Mouse (Mus musculus) cerebellum, adult 18-20 months (tissue): ENCODE data around the gene Car10.
A peak's percentile ranks its signal among the peaks of the same experiment; 100 is the strongest.

Source experiments
- DNase-seq, 2 experiments: peaks; one replicate each; pipeline ENCODE4 v3.0.0; 2021

The Car10 gene

DNA sequence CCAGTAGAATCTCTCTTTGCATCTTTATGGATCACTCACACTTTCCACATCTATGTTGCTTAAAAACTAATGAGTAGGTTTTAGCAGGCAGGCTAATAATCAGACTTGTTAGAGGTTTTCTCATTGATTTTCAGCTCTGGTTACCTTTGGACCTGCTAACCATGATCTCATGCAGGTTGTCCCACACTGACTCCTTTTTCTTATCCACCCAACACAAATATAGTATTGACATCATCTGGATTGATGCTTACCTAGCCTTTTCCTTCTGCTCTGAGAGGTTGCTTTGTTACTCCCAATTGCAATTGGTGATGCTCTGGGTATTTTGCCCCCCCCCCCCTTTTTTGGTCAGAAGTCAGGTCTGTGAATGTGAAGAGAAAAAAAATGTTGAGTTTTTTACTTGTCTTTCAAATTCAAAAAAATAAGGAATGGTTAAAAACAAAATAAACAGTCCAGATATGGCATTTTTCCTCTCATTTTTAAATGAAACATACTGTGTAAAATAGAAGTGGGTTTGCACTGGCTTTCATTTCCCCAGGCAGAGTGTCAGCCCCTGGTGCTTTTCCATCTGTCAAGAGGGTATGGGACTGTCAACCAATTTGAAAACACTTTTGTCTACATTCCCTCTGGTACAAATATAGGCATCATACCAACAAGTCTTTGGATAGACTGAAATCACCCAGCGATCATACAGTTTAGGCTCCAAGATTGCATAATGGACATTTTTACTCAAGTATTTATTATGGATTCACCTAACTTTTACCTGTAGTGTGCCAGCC, 75.9 kb downstream of the Car10 start:
- peak; percentile 82 to 90 for DNase-seq

DNA sequence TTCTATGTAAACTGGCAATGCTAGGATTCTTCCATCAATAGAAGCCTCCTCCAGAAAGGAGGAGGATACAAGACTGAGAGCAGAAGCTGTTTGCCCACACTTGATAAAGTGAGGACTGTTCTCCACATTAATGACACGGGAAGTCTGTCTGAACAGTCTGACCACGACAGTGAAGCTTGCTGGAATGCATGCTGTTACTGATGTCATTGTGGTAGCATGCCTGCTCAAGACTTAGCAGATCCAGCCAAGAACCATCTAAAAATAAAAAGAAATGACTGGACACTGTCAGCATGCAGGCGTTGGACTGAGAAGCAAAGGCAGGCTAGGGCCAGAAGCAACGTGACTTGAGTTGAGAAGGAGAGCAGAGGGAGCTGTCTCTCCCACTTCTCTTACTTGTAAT, 87.6 kb downstream of the Car10 start:
- peak; percentile 69 to 81 for DNase-seq

DNA sequence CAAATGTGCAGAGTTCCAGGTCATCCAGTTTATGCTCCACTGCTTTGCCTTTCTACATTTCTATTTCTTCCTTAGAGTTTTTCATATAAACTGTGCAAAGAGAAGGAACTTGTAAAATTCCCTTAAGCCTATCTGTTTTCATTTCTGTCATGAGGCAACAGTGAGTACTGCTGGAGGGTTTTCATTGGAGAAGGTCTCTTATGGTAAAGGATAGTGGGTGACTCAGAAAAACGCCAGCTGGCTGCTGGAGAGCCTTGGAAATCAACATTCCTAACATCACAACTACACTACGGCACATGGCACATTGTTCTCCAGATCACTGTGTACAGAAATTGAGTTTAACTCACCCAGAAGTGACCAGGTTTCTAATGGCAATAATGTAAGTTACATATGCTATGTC, 88.3 kb downstream of the Car10 start:
- peak in 1 of 2 experiments; percentile 14 for DNase-seq

DNA sequence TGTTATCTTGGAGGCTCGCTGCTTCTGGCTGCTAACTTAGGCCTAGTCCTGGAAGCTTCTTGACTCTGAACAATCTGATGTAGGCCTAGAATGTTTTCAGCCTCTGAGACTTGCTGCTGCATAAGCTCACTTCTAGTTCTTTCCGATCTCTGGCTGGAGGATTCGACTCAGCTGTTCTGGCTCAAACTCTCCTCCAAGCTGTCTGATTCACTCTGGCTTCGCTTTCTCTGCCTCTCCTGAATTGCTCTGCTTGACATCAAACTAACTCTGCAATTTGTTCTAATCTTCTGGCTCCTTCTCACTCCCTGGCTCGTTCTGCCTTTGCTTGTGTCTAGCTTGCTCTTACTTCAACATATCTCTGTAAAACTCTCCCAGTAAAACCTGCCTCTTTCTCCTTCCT, 90.8 kb downstream of the Car10 start:
- no peak for DNase-seq

DNA sequence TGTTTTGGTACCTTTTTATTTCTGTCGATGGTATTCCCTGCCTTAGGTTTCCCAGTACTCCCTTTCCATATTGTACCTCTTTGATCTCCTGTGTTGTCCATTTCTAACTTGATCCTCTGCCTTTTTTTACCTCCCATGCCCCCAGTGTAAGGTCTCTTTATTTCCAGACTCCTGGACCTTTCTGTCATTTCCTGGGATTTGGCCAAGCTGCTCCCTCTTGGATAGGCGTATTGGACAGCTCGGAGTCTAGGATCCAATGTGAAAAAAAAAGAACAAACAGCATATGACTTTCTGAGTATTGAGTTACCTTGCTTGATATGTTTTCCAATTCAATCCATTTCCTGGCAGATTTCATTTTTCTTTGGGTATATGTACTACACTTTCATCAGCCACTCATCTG, 102.2 kb downstream of the Car10 start:
- DNase-seq, result peak; percentile 59 to 70

DNA sequence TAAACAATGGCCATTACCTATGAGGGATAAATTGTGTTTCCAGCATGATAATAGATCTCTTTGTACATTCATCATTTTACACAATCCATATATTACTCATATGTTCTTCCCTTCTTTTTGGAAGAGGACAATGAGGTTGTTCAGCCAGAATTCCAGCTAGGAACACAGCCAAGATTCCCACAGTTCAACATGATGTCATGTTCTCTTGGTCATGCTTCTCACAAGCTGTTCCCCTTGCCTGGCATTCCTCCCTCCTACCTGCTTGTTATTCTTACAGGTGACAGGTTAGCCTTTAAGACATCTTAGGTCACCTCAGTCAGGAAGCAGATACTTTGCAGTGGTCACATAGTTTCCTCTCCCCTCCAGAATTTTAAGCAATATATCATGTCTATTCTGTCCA, 119.6 kb downstream of the Car10 start:
- DNase-seq, result peak; percentile 84 to 86

DNA sequence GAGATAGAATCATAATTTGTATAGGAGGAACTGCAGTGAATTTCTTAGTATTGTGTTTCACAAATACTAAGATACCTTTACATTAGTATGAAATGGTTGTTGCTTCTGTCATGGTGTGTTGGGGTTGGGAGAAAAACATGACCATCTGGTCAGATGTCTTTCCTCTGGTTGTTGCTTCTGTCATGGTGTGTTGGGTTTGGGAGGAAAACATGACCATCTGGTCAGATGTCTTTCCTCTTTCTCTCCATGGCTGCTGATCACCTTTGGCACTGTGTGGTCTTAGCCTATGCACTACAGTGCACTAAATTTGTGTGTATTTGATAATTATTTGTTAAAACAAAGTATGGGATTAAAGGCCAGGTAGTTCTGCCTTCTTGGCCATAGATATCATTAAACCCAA, 132.2 kb downstream of the Car10 start:
- DNase-seq, result peak in 1 of 2 experiments; percentile 15

DNA sequence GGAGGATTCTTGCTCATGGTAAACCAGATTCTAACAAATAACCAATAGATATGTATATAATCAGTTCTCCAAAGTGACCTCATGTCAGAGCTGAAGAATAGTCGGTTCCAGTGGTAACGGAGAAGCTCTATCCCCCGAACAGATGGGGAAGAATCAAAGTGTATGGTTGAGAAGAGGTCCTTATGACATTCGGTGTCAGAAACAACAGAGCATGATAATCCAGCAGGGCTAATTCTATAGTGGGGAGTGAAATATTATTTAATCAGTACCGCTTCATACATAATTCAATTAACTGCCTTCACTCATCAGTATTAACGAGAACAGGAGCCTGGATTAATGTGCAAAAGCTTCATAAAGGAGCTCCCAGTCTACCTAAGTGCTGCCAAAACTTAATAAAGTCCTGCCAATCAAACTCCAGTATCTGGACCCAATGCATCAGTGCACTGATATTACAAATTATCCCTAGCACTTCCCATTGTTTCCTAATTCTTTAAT, 152.0 kb downstream of the Car10 start:
- no peak for DNase-seq

DNA sequence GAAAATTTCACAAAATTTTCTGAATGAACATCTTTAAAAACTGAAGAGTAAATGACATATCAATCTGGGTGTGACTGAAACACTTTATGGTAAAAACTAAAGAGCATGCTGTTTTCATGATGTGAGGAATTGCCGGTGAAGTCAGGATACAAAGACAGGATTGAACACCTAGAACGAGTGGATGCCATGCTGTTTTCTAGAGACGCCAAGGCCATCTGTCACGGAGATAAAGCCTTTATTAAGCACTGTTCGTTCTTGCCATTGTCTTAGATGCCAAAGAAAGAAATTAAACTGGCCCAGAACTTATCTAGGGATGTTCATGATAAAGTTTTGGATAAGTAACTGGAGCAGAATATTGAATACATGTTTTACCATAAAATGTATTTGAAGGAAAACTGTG, 153.9 kb downstream of the Car10 start:
- DNase-seq, result peak; percentile 41 to 53

DNA sequence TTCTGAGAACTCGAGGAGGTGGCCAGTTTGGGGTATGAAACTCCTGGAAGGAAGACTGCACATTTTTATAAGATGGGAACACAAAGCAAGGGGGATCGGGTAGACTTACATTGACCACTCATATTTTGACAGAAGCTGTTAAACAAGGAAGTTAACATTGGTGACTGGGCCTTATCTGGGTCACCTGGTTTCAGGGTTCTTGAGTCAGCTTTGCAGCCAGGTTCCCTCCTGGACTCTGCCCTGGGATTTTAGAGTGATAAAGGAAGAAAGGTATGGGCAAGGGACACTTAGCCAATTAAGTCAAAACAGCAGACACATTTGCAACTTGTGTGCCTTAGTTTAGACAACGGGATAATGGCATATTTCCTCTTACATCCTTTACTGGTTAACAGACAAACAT, 166.2 kb downstream of the Car10 start:
- no peak for DNase-seq

DNA sequence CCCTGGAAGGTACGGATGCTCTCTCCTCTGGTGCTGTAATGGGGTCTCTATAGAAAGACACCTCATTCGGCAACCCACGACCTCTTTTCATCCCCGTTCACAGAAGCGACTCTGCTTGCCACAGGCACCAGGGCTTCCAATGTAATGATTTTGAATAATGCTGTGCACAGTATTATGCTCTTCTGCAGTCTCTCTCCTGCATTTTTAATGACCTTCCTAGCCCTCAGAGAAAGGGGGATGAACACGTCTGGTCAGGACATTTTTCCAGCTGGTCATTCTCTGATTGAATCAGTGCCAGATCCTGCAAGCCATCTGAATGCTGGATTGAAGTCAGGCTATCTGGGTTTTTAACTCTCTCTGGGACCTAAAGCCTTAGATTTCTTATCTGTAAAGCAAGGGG, 174.2 kb downstream of the Car10 start:
- DNase-seq, result peak; percentile 61 to 72

DNA sequence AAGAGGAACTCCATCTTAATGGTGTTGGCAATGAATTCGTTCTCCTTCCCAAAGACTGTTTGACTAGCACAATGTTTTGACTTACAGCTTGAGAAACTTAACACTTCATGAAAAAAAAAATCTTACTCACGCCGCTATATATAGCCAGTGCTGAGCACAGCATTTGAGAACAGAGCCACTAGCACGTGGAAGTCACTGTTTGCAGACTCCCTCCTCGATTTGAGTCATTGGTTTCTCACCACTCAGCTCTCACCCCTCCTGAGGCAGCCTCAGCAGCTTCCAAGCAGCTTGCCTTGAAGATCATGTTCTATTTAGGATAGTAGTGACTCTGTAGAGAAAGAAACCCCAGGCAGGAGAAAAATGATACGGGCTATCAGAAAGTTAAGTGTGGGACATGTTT, 176.1 kb downstream of the Car10 start:
- peak in 1 of 2 experiments; percentile 21 for DNase-seq

DNA sequence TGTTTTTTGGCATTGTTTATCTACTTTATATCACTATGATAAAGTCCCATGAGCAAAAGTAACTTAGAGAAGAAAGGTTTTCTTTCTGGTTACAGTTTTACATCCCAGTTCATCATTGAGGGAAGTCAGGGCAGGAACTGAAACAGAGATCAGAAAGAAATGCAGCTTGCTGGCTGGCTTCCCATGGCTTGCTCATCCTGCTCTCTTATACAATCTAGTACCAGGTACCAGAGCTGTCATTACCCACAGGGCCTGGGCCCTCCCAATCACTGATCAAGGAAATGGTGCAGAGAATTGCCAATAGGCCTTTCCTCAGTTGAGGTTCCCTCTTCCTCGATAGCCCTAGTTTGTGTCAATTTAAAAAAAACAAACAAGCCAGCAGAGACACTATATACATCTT, 195.8 kb downstream of the Car10 start:
- peak; percentile 52 for DNase-seq

DNA sequence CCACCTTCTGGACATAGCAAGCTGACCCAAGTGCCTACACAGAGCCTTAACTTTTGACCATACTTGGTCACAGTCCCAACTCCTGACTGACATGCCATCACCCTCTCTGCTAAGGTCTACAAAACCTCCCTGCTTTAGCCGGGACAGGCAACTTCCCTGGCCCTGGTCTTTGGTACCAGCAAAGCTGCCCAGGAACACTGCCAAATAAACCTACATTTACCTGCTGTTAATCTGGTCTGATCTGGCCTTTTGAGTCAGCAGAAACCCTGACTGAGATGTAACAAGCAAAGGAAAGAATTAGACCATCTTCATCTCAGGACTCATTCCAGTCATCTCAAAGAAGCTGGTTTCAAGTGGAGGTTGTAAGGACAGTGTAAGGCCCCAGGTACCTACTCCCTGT, 212.2 kb downstream of the Car10 start:
- DNase-seq, result peak; percentile 52 to 64

DNA sequence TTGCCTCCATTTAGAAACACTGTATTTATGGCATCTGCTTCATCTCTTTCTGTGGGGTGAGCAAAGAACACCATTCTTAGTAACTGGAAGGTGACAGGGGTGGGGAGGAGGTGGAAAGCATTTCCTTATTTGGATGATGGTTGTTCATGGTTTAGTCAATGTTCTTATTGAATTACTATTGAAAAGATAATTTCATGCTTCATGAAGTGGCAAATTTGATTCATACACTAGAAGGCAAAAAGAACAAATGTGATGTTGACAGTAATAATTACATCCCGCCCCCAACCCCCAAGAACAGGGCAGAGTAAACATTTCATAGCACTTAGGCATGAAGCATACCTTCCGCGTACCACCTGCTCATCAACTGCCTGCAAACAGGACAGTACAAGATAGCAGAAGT, 239.9 kb downstream of the Car10 start:
- DNase-seq, result no peak

DNA sequence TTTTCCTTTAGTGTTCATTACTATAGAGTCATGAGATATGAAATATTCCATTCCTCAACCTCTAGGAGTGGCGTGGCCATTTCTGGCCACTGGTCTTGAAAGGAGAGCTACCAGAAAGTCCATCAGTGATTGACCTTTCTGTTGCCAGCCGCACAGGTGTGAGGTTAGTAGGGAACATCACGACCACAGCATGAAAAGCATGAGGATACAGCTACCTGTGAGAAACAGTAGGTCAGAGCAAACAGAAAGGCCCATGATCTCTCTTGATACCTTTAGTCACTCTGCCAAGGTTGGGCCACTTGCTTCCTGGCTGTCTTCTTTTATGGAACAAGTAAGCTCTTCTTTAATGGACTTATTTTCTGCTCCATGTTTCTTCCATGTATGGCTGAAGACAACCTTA, 246.1 kb downstream of the Car10 start:
- peak in 1 of 2 experiments; percentile 18 for DNase-seq

DNA sequence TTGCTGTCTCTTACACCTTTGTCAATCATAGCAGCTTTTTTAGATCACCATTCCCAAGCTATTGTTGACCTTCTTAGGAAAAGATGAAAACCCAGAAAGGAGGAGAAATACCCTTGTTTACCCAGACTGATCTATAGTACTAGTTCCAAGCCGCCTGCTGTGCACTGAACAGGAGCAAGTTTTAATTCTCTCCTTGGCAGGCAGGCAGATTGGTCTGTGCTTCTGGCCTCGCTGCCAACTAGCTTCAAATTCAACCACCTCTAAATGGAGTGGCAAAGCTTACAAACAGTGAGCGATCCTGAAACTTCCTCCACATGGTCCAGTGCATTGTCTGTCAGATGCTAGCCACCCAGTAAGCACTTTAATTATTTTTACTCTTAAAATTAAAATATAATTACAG, 247.0 kb downstream of the Car10 start:
- DNase-seq, result peak; percentile 86 to 91

DNA sequence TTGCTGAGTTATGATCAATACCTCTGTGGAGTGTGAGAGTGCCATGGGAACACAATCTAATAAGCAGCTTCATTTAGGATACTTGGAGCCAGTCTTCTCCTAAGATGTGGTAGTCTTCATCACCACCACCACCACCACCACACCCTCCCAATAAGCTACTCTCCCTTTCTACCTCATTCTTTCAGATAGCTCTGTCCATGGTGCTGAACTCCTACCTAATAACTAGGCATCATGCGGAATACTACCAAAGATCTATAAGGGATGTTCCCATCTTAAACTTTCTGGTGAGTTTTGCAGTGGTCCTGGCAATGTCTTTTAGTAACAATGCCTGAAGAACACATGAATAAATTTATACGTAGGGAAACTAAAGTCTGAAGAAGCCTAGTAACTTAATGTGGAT, 263.7 kb downstream of the Car10 start:
- DNase-seq, result no peak

DNA sequence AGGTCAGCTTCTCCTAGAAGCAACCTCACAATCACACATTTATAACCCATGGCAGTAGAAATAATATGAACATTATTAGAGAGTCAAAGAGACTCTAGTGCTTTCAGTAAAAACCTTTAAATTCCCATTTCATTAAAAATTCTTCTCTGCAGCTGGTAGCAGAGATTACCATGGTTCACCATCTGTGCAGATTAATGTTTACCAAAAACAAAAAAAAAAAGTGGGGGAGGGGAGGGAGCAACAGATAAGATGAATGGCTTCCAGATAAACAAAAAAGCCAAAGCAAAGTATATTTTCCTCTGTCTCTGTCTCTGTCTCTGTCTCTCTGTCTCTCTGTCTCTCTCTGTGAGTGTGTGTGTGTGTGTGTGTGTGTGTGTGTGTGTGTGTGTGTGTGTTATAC, 266.3 kb downstream of the Car10 start:
- DNase-seq, result no peak

DNA sequence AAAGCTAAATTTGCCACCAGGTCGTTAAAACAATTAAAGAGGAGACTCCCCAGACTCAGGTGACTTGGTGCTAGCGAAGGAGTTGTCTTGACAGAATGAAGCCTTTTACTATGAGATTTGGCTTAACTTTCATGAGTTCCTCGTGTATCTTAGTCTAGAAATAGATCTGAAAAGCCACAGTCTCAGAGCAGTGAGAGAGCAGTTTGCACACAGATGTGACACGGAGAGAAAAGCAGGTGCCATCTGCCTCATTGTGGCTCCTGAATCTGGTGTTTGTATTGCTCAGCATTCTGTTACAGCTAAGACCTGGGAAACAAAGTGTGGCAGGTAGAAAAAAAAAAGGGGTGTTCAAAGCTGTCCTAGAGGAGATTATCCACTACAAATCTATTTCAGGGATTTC, 269.4 kb downstream of the Car10 start:
- DNase-seq, result peak in 1 of 2 experiments; percentile 22

DNA sequence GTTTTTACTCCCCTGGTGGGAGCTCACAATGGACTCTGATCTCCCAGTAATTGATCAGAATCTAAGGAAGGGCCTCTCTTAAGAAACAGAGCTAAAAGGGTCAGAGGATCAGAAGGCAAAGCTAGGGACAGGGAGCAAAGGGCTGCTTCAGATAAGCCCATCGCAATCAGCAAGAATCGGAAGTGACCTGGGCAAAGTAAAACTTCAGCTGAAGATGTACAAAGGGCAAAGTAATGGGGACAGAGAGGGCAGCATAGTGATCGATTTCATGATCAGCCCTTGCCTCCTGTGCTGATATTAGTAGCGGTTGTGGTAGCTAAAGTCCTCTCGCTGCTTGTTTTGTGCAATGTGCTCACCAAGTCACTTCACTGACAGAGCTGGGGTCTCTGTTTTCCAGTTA, 269.9 kb downstream of the Car10 start:
- DNase-seq, result no peak

DNA sequence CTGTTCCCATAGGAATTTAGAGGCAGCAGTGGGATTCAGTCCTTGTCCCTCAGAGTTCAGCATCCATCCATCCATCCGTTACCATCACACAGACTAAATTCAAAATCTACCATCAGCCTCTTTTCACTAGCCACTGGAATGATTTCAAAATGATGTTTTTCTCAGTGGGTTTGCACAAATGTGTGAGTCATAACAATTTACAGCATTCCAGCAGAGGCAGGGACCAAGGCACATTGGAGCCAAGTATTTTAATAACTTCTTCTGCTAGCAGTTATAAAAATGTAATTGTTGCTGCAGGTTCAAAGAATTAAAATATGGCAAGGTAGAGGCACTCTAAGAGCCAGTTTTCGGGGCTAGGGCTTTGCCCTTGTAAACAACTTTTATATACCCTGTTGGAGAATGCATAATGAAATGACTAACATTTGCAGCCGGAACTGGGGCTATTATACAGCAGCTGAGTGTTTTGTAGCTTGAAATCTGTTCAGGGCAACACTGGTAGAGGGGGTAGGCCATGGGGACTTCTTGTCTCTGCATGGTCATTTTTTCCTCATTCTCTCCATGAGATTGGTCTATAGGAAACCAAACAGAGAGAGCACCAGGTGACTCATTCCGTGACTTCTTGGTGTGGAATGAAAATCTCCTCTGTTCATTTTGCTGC, 276.0 kb downstream of the Car10 start:
- DNase-seq, result no peak

DNA sequence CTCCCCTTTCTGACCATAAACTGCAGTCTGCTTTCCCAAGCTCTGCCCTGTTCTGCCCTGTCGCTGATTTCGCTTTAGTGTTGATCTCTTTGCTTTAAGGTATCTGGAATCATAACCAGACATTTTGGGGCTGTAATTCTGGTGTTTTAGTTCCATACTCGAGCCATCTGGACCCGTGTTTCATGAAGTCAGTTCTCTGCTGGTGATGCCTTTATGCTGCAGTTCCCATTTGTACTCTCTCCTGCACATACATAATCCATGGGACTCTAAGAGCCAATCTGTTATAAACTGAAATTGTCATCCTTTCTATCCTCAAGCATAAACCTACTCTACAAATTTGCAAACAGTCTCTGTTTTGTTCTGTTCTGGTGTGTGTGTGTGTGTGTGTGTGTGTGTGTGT, 293.3 kb downstream of the Car10 start:
- DNase-seq, result no peak

DNA sequence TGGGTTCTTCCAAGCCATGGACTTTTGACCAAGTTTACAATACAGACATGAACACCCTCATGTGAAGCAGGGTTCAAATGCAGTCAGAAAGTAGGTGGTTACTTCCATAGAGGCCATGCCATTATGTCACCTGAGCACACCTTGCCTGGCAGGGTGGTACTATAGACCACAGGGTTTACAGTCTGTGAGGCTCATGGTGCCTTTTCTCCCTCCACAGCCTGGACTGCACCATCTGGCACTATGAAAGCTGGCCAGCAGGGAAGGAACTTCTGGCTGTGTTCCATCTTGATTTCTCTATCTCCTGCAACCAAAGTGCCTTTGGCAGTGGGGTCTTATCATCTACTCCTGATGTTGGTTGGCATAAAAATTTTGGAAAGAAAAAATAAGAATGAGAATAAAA, 295.5 kb downstream of the Car10 start:
- peak; percentile 67 to 78 for DNase-seq

DNA sequence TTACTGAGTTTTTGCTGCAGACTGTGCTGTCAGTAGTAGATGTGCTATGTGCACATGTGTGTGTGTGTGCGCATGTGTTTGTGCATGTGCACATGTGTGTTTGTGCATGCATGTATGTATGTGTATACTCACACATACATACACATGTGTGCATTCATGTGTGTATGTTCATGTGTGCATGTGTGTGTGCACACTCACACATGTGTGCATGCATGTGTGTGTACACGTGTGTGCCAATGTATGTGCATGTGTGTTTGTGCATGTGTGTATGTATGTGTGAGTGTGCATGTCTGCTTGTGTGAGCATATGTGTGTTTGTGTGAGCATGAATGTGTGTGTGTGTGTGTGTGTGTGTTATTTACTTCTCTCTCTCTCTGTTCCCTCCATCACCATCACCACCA, 298.5 kb downstream of the Car10 start:
- no peak for DNase-seq
